In genomic region chr5:4355609-4356224, GRCm38 (mm10) we compare ENCODE assay signal across 19 mouse cellular contexts.
A peak's percentile ranks its signal among the peaks of the same experiment; 100 is the strongest.
DNase-seq lines count a peak whose midpoint lies in the region; ATAC-seq and TF ChIP-seq lines count a peak whose summit lies in the region.
"Had no signal": no experiment of that assay in that cellular context is flagged by ENCODE, and none has a peak within 500 bp of the region (broad histone marks: within the 10 kb centered on the region; RNA-seq: fewer than 3 reads in every experiment).

No protein-coding gene starts in this region.

- H3K4me2 ChIP-seq in hindbrain, embryonic 16.5 days (ENCODE audit: low read length) = no peak overlapping the region
- H3K4me2 ChIP-seq in hindbrain, postnatal 0 days (ENCODE audit: low read depth, low read length) = no peak overlapping the region
- H3K4me2 ChIP-seq in midbrain, embryonic 15.5 days = no peak overlapping the region
- H3K4me2 ChIP-seq: kidney, embryonic 15.5 days; limb, embryonic 15.5 days; liver, embryonic 15.5 days; neural tube, embryonic 12.5 days had no signal

- no peak for TF ChIP-seq CTCF in hindbrain, postnatal 0 days (IDR thresholded peaks at IDR 0.05; ENCODE audit: low read depth)

- no peaks in the 10 kb centered on the region for H3K27me3 ChIP-seq in hindbrain, embryonic 16.5 days (replicated peaks; ENCODE audit: control insufficient read depth, insufficient read depth, low read length)
- H3K27me3 ChIP-seq in hindbrain, postnatal 0 days (ENCODE audit: insufficient read depth, low read length) = no peaks in the 10 kb centered on the region
- no peaks in the 10 kb centered on the region for H3K27me3 ChIP-seq in embryonic facial prominence, embryonic 10.5 days (replicated peaks; ENCODE audit: low read depth, poor library complexity, severe bottlenecking)
- H3K27me3 ChIP-seq in limb, embryonic 10.5 days (ENCODE audit: low read depth, poor library complexity, severe bottlenecking) = no peaks in the 10 kb centered on the region
- H3K27me3 ChIP-seq in midbrain, embryonic 15.5 days (replicated peaks) = no peaks in the 10 kb centered on the region
- H3K27me3 ChIP-seq: kidney, embryonic 15.5 days; limb, embryonic 15.5 days; liver, embryonic 15.5 days; neural tube, embryonic 12.5 days had no signal

- no peak for DNase-seq in hindbrain, postnatal 0 days (ENCODE audit: low spot score)
- peak; percentile 38 for DNase-seq in embryonic facial prominence, embryonic 10.5 days (ENCODE audit: low spot score)
- peak; percentile 32 for DNase-seq in limb, embryonic 10.5 days (ENCODE audit: low spot score)
- DNase-seq in cerebellum, postnatal 4 days (ENCODE audit: low spot score in 2 of 2) = no peak
- DNase-seq: adrenal gland, postnatal 14 days; cerebellum, adult 11-12 months; cerebellum, postnatal 14 days; heart, adult 18-20 months; heart, postnatal 4 days; spleen, adult 18-20 months; thymus, postnatal 36 days had no signal

- no peak overlapping the region for H3K27ac ChIP-seq in hindbrain, embryonic 16.5 days (ENCODE audit: low read depth, low read length)
- H3K27ac ChIP-seq in hindbrain, postnatal 0 days = no peak overlapping the region
- 0 out of 2 replicates have a peak overlapping the region, but pooled peaks have one; percentile 4 for H3K27ac ChIP-seq in embryonic facial prominence, embryonic 10.5 days (replicated peaks)
- H3K27ac ChIP-seq in limb, embryonic 10.5 days = 0 out of 2 replicates have a peak overlapping the region, but pooled peaks have one; percentile 51
- H3K27ac ChIP-seq in midbrain, embryonic 15.5 days = no peak overlapping the region
- H3K27ac ChIP-seq: kidney, embryonic 15.5 days; limb, embryonic 15.5 days; liver, embryonic 15.5 days; neural tube, embryonic 12.5 days had no signal

- WGBS in hindbrain, embryonic 16.5 days = 48% methylated on average over 7 of the region's 7 CpGs
- WGBS in hindbrain, postnatal 0 days = 55% methylated on average over 7 of the region's 7 CpGs
- 56% methylated on average over 7 of the region's 7 CpGs for WGBS in embryonic facial prominence, embryonic 10.5 days
- 47% methylated on average over 7 of the region's 7 CpGs for WGBS in limb, embryonic 10.5 days
- WGBS in midbrain, embryonic 15.5 days = 35% methylated on average over 7 of the region's 7 CpGs

- no peak overlapping the region for H3K9ac ChIP-seq in hindbrain, embryonic 16.5 days (ENCODE audit: low read depth, low read length)
- H3K9ac ChIP-seq in hindbrain, postnatal 0 days (replicated peaks; ENCODE audit: low read length) = no peak overlapping the region
- no peak overlapping the region for H3K9ac ChIP-seq in midbrain, embryonic 15.5 days
- H3K9ac ChIP-seq: kidney, embryonic 15.5 days; limb, embryonic 15.5 days; liver, embryonic 15.5 days; neural tube, embryonic 12.5 days had no signal

- H3K9me3 ChIP-seq in hindbrain, embryonic 16.5 days (ENCODE audit: control insufficient read depth, low read length) = no peaks in the 10 kb centered on the region
- H3K9me3 ChIP-seq in hindbrain, postnatal 0 days (ENCODE audit: low read length) = no peaks in the 10 kb centered on the region
- H3K9me3 ChIP-seq in embryonic facial prominence, embryonic 10.5 days = no peaks in the 10 kb centered on the region
- H3K9me3 ChIP-seq in limb, embryonic 10.5 days (replicated peaks) = no peaks in the 10 kb centered on the region
- H3K9me3 ChIP-seq in midbrain, embryonic 15.5 days = no peaks in the 10 kb centered on the region
- H3K9me3 ChIP-seq: kidney, embryonic 15.5 days; limb, embryonic 15.5 days; liver, embryonic 15.5 days; neural tube, embryonic 12.5 days had no signal

- H3K4me1 ChIP-seq in hindbrain, embryonic 16.5 days (ENCODE audit: control insufficient read depth, insufficient read depth, low read depth, low read length) = no peaks in the 10 kb centered on the region
- H3K4me1 ChIP-seq in hindbrain, postnatal 0 days (ENCODE audit: insufficient read depth, low read length) = no peaks in the 10 kb centered on the region
- peaks cover 20% of the 10 kb centered on the region for H3K4me1 ChIP-seq in embryonic facial prominence, embryonic 10.5 days
- H3K4me1 ChIP-seq in limb, embryonic 10.5 days = peaks cover 21% of the 10 kb centered on the region
- 0 out of 2 replicates have a peak, but pooled peaks cover 12% of the 10 kb centered on the region for H3K4me1 ChIP-seq in midbrain, embryonic 15.5 days
- H3K4me1 ChIP-seq: liver, embryonic 15.5 days; neural tube, embryonic 12.5 days had no signal

- ATAC-seq in hindbrain, embryonic 16.5 days = 0 out of 2 replicates have a peak, but pooled peaks have one; percentile 34
- no peak for ATAC-seq in hindbrain, postnatal 0 days
- peak; percentile 66 for ATAC-seq in midbrain, embryonic 15.5 days (replicated peaks)
- ATAC-seq in megakaryocyte progenitor cell, adult 5-6 weeks (replicated peaks; ENCODE audit: poor library complexity) = no peak
- ATAC-seq: activated CD4-positive, CD25-positive, alpha-beta regulatory T cell, adult 4 months had no signal

- no peaks in the 10 kb centered on the region for H3K36me3 ChIP-seq in hindbrain, embryonic 16.5 days (ENCODE audit: control insufficient read depth, insufficient read depth, low read length)
- H3K36me3 ChIP-seq in hindbrain, postnatal 0 days (ENCODE audit: insufficient read depth, low read length) = no peaks in the 10 kb centered on the region
- H3K36me3 ChIP-seq in embryonic facial prominence, embryonic 10.5 days (replicated peaks) = no peaks in the 10 kb centered on the region
- H3K36me3 ChIP-seq in limb, embryonic 10.5 days = no peaks in the 10 kb centered on the region
- H3K36me3 ChIP-seq in midbrain, embryonic 15.5 days (replicated peaks) = no peaks in the 10 kb centered on the region
- H3K36me3 ChIP-seq: kidney, embryonic 15.5 days; limb, embryonic 15.5 days; liver, embryonic 15.5 days; neural tube, embryonic 12.5 days had no signal

- H3K4me3 ChIP-seq in hindbrain, embryonic 16.5 days (ENCODE audit: low read length) = no peak overlapping the region
- no peak overlapping the region for H3K4me3 ChIP-seq in hindbrain, postnatal 0 days (ENCODE audit: low read length)
- no peak overlapping the region for H3K4me3 ChIP-seq in embryonic facial prominence, embryonic 10.5 days
- H3K4me3 ChIP-seq in limb, embryonic 10.5 days = no peak overlapping the region
- H3K4me3 ChIP-seq in midbrain, embryonic 15.5 days = no peak overlapping the region
- H3K4me3 ChIP-seq: kidney, embryonic 15.5 days; limb, embryonic 15.5 days; liver, embryonic 15.5 days; neural tube, embryonic 12.5 days had no signal

Comparison
In these comparisons a context has a peak if more than half of its experiments do, and no peak if none do; other contexts are left out.
1. ATAC-seq: peak in hindbrain, embryonic 16.5 days (single experiment) and midbrain, embryonic 15.5 days (single experiment); none in hindbrain, postnatal 0 days (single experiment) and megakaryocyte progenitor cell, adult 5-6 weeks (single experiment).
2. H3K27ac ChIP-seq: peak in embryonic facial prominence, embryonic 10.5 days (single experiment) and limb, embryonic 10.5 days (single experiment); none in hindbrain, embryonic 16.5 days (single experiment), hindbrain, postnatal 0 days (single experiment) and midbrain, embryonic 15.5 days (single experiment).
3. DNase-seq: peak in embryonic facial prominence, embryonic 10.5 days (single experiment) and limb, embryonic 10.5 days (single experiment); none in hindbrain, postnatal 0 days (single experiment) and cerebellum, postnatal 4 days (0 of 2).